Mouse (Mus musculus): ENCODE measurements around the gene Grb2. TPM values are rescaled to one million over a fixed set of nuclear protein-coding genes. Genes with fewer than 3 reads are reported as not detected.
A peak's percentile ranks its signal among the peaks of the same experiment; 100 is the strongest.
"Not testable (repeated sequence)": the region's sequence is repeated elsewhere in the genome, so short reads cannot be mapped to it uniquely, and the experiment has no call there.

Gene Grb2
- polyA plus RNA-seq, 1 experiment: 81.7 TPM

DNA sequence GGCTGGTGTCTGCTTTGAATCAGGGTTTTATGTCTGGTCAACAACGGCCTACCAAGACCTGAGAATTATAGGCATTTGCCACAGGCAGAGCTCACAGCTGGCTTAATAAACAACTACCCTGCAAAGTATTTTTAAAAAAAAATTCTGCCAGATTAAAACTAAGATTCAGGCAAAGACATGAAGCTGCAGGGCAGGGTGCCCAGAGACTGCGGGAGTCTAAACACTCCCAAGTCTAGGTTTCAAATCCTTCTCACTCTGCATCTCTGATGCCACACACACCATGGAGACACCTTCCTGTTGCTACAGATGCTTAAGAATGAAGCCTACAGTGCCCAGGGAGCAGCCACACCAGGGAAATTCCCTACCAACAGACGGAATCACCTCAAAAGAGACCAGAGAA, 56.7 kb downstream of the Grb2 start:
- H3K4me3 ChIP-seq (ENCODE audit: control insufficient read depth, insufficient read depth, low read length): no peak overlapping the region
- DNase-seq: no peak
- TF ChIP-seq POLR2A (IDR thresholded peaks at IDR 0.05; ENCODE audit: control insufficient read depth, extremely low read depth, insufficient read depth, low read length, poor library complexity): no peak
- no peak for TF ChIP-seq CTCF (IDR thresholded peaks at IDR 0.05; ENCODE audit: borderline replicate concordance, control insufficient read depth, extremely low read depth, insufficient read depth, low read length, poor library complexity)

GRCm38 (mm10) chr11:115649706-115650105, 58.7 kb downstream of the Grb2 start:
- H3K27me3 ChIP-seq (ENCODE audit: control insufficient read depth, insufficient read depth, low read length): no peaks in the 10 kb centered on the region
- TF ChIP-seq POLR2A (IDR thresholded peaks at IDR 0.05; ENCODE audit: control insufficient read depth, extremely low read depth, insufficient read depth, low read length, poor library complexity) (no peak), CTCF (IDR thresholded peaks at IDR 0.05; ENCODE audit: borderline replicate concordance, control insufficient read depth, extremely low read depth, insufficient read depth, low read length, poor library complexity) (no peak)
- peaks cover 7% of the 10 kb centered on the region for H3K4me1 ChIP-seq (replicated peaks; ENCODE audit: control insufficient read depth, insufficient read depth, low read length)
- H3K36me3 ChIP-seq (ENCODE audit: control insufficient read depth, insufficient read depth, low read length): peaks cover 24% of the 10 kb centered on the region
- H3K27ac ChIP-seq (ENCODE audit: control insufficient read depth, insufficient read depth, low read length): no peak overlapping the region
- H3K4me3 ChIP-seq (ENCODE audit: control insufficient read depth, insufficient read depth, low read length): no peak overlapping the region
- DNase-seq: no peak
- WGBS: 93% methylated on average over 10 of the region's 10 CpGs

More for the DNA sequence above, 56.7 kb downstream of the Grb2 start:
- WGBS: 97% methylated on average over 3 of the region's 3 CpGs
- Histone ChIP-seq H3K36me3 (ENCODE audit: control insufficient read depth, insufficient read depth, low read length) (peaks cover 26% of the 10 kb centered on the region), H3K27me3 (ENCODE audit: control insufficient read depth, insufficient read depth, low read length) (no peaks in the 10 kb centered on the region), H3K4me1 (replicated peaks; ENCODE audit: control insufficient read depth, insufficient read depth, low read length) (peaks cover 2% of the 10 kb centered on the region), H3K27ac (ENCODE audit: control insufficient read depth, insufficient read depth, low read length) (no peak overlapping the region)

GRCm38 (mm10) chr11:115647459-115647858, 60.9 kb downstream of the Grb2 start:
- no peak for TF ChIP-seq CTCF (IDR thresholded peaks at IDR 0.05; ENCODE audit: borderline replicate concordance, control insufficient read depth, extremely low read depth, insufficient read depth, low read length, poor library complexity)
- no peak for TF ChIP-seq POLR2A (IDR thresholded peaks at IDR 0.05; ENCODE audit: control insufficient read depth, extremely low read depth, insufficient read depth, low read length, poor library complexity)
- peaks cover 15% of the 10 kb centered on the region; the same call in 1 of the 2 replicates for H3K36me3 ChIP-seq (ENCODE audit: control insufficient read depth, insufficient read depth, low read length)
- 64% methylated on average over 6 of the region's 6 CpGs for WGBS
- peaks cover 20% of the 10 kb centered on the region for H3K4me1 ChIP-seq (replicated peaks; ENCODE audit: control insufficient read depth, insufficient read depth, low read length)
- peak; percentile 59 for DNase-seq
- no peak overlapping the region for H3K4me3 ChIP-seq (ENCODE audit: control insufficient read depth, insufficient read depth, low read length)
- H3K27me3 ChIP-seq (ENCODE audit: control insufficient read depth, insufficient read depth, low read length): no peaks in the 10 kb centered on the region
- no peak overlapping the region for H3K27ac ChIP-seq (ENCODE audit: control insufficient read depth, insufficient read depth, low read length)

- peaks cover 28% of the 10 kb centered on the region for H3K4me1 ChIP-seq (replicated peaks; ENCODE audit: control insufficient read depth, insufficient read depth, low read length)
- no peaks in the 10 kb centered on the region for H3K27me3 ChIP-seq (ENCODE audit: control insufficient read depth, insufficient read depth, low read length)
- H3K27ac ChIP-seq (ENCODE audit: control insufficient read depth, insufficient read depth, low read length): no peak overlapping the region
- DNase-seq: peak; percentile 25
- peaks cover 15% of the 10 kb centered on the region; the same call in 1 of the 2 replicates for H3K36me3 ChIP-seq (ENCODE audit: control insufficient read depth, insufficient read depth, low read length)
- 62% methylated on average over 9 of the region's 9 CpGs for WGBS
- H3K4me3 ChIP-seq (ENCODE audit: control insufficient read depth, insufficient read depth, low read length): no peak overlapping the region
- no peak for TF ChIP-seq POLR2A (IDR thresholded peaks at IDR 0.05; ENCODE audit: control insufficient read depth, extremely low read depth, insufficient read depth, low read length, poor library complexity)
- TF ChIP-seq CTCF (IDR thresholded peaks at IDR 0.05; ENCODE audit: borderline replicate concordance, control insufficient read depth, extremely low read depth, insufficient read depth, low read length, poor library complexity): no peak
Measured at GRCm38 (mm10) chr11:115646439-115646838, 62.0 kb downstream of the Grb2 start.

DNA sequence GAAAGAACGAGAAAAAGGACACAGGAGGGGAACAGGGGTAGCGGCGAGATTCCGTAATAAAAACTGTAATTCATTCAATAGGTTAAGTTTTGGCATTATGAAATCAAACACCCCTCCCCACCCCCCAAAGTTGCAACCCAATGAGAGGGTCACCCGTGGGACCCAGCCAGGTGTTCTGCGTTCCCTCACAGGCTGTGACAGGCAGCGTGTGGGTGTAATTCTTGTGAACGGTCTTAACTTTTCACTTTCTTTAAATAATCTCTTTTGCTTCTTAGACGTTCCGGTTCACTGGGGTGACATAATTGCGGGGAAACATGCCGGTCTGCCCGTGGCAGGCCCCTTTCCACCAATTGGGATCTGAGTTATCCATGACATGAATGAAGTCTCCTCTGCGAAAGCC, 62.9 kb downstream of the Grb2 start:
- not testable (repeated sequence) for H3K27ac ChIP-seq (ENCODE audit: control insufficient read depth, insufficient read depth, low read length); H3K27me3 ChIP-seq (ENCODE audit: control insufficient read depth, insufficient read depth, low read length); DNase-seq; H3K4me3 ChIP-seq (ENCODE audit: control insufficient read depth, insufficient read depth, low read length)
- WGBS: 91% methylated on average over 14 of the region's 14 CpGs
- H3K4me1 ChIP-seq (replicated peaks; ENCODE audit: control insufficient read depth, insufficient read depth, low read length): peaks cover 37% of the 10 kb centered on the region
- H3K36me3 ChIP-seq (ENCODE audit: control insufficient read depth, insufficient read depth, low read length): peaks cover 15% of the 10 kb centered on the region; the same call in 1 of the 2 replicates

DNA sequence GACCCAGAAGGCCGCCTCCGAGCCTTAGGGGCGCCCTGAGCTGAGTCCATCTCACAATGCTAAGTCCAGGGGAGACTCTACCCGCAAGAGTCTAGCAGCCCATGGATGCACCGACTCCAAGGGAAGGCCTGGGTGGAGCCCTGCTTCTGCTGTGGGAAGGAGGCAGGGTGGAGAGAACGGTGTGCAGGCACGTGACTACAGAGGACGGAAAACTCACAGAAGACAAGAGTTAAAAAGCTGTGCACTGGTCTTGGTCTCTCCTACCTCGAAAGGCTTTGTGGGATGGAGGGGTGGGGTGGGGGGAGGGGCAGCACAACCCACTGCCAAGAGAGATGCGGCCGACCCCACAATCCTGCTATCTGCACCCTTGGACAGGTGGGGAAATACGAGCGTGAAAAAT, 64.1 kb downstream of the Grb2 start:
- no peaks in the 10 kb centered on the region for H3K27me3 ChIP-seq (ENCODE audit: control insufficient read depth, insufficient read depth, low read length)
- peaks cover 10% of the 10 kb centered on the region; the same call in 1 of the 2 replicates for H3K36me3 ChIP-seq (ENCODE audit: control insufficient read depth, insufficient read depth, low read length)
- no peak overlapping the region for H3K4me3 ChIP-seq (ENCODE audit: control insufficient read depth, insufficient read depth, low read length)
- no peak for TF ChIP-seq CTCF (IDR thresholded peaks at IDR 0.05; ENCODE audit: borderline replicate concordance, control insufficient read depth, extremely low read depth, insufficient read depth, low read length, poor library complexity)
- peaks cover 48% of the 10 kb centered on the region for H3K4me1 ChIP-seq (replicated peaks; ENCODE audit: control insufficient read depth, insufficient read depth, low read length)
- no peak for DNase-seq
- 88% methylated on average over 13 of the region's 13 CpGs for WGBS
- no peak overlapping the region for H3K27ac ChIP-seq (ENCODE audit: control insufficient read depth, insufficient read depth, low read length)

DNA sequence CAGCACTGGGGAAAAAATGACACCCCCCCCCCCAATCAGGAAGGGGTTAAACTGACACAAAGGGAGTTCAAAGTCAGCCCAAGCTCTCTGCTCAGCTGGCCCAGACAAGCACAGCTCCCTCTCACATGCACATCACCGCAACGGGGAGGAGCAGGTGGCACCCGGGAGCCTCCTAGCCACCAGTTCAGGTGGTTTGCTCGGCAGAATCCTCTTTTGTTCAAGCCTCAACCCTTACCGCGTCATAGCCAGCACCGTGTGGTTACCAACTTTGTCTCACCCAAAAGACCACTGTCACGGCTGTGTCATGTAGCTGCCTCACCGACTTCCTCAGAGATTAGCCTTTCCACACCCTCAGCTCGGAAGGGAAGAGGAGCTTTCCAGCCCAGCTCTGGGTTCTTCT, 65.1 kb downstream of the Grb2 start:
- Histone ChIP-seq H3K4me3 (ENCODE audit: control insufficient read depth, insufficient read depth, low read length) (no peak overlapping the region), H3K4me1 (replicated peaks; ENCODE audit: control insufficient read depth, insufficient read depth, low read length) (peaks cover 52% of the 10 kb centered on the region), H3K36me3 (ENCODE audit: control insufficient read depth, insufficient read depth, low read length) (peaks cover 4% of the 10 kb centered on the region; the same call in 1 of the 2 replicates), H3K27ac (ENCODE audit: control insufficient read depth, insufficient read depth, low read length) (peak overlapping the region; percentile 66), H3K27me3 (ENCODE audit: control insufficient read depth, insufficient read depth, low read length) (no peaks in the 10 kb centered on the region)
- WGBS: 10% methylated on average over 10 of the region's 10 CpGs
- TF ChIP-seq CTCF (IDR thresholded peaks at IDR 0.05; ENCODE audit: borderline replicate concordance, control insufficient read depth, extremely low read depth, insufficient read depth, low read length, poor library complexity) (no peak), POLR2A (IDR thresholded peaks at IDR 0.05; ENCODE audit: control insufficient read depth, extremely low read depth, insufficient read depth, low read length, poor library complexity) (no peak)
- peak; percentile 80 for DNase-seq
